Mouse (Mus musculus): ENCODE measurements around the gene Cep170.

GRCm38 (mm10) chr1:176851401-176851800, 37.5 kb upstream of the Cep170 start:
- no peak for TF ChIP-seq POLR2A (IDR thresholded peaks at IDR 0.05; ENCODE audit: insufficient read depth, low read depth, low read length)
- TF ChIP-seq CTCF (IDR thresholded peaks at IDR 0.05; ENCODE audit: insufficient read depth, low read depth, low read length) = no peak

Data from olfactory bulb, adult 2 months (tissue).